Mouse (Mus musculus): Measurements from ENCODE around the gene Mgl2.
"Not testable (repeated sequence)": the region's sequence is repeated elsewhere in the genome, so short reads cannot be mapped to it uniquely, and the experiment has no call there.

- TF ChIP-seq MAX (IDR thresholded peaks at IDR 0.05); MYOG (IDR thresholded peaks at IDR 0.05; ENCODE audit: control insufficient read depth, extremely low read depth, insufficient read length); CTCF (IDR thresholded peaks at IDR 0.05; ENCODE audit: control insufficient read depth, insufficient read depth, insufficient read length); USF1 (IDR thresholded peaks at IDR 0.05; ENCODE audit: low read depth); MYOD1 (IDR thresholded peaks at IDR 0.05; ENCODE audit: control insufficient read depth, insufficient read length, low read depth): not testable (repeated sequence)
Observed at GRCm38 (mm10) chr11:70155897-70156296, 25.8 kb downstream of the Mgl2 start, which contains the start of gene Clec10a.

All from C2C12 (cell line).